Comparison of ENCODE assay signal across 9 mouse cellular contexts in genomic region chr15:25796353-25796752, GRCm38 (mm10). TPM values are rescaled to one million over a fixed set of nuclear protein-coding genes. Genes with fewer than 3 reads are reported as not detected.
DNase-seq lines count a peak whose midpoint lies in the region; ATAC-seq and TF ChIP-seq lines count a peak whose summit lies in the region.
"Had no signal": no experiment of that assay in that cellular context is flagged by ENCODE, and none has a peak within 500 bp of the region (broad histone marks: within the 10 kb centered on the region; RNA-seq: fewer than 3 reads in every experiment).

No protein-coding gene starts in this region.

- peaks cover 10 to 85% of the 10 kb centered on the region in 2 experiments for H3K36me3 ChIP-seq in CH12.LX (replicated peaks in 1 of 2; ENCODE audit: control insufficient read depth in 1 of 2, insufficient read depth in 1 of 2, low read length in 1 of 2)
- H3K36me3 ChIP-seq in forebrain, embryonic 10.5 days (replicated peaks) = peaks cover 98% of the 10 kb centered on the region

- peak; percentile 99 for ATAC-seq in megakaryocyte progenitor cell, adult 5-6 weeks (replicated peaks; ENCODE audit: poor library complexity)
- ATAC-seq: forebrain, embryonic 16.5 days had no signal

- dilution Hi-C loops in CH12.LX (cut with MboI; ENCODE audit: extremely low pct_ligation_motif_present, extremely low pct_unique_long_range_greater_than_20kb, low sequenced_read_pairs) = no loop called here

- in situ Hi-C loops in CH12.LX (cut with MboI; ENCODE audit: low pct_ligation_motif_present, low pct_unique_long_range_greater_than_20kb, low sequenced_read_pairs) = no loop called here

- no peak for TF ChIP-seq EP300 in CH12.LX (IDR thresholded peaks at IDR 0.05; ENCODE audit: low read length)

- TF ChIP-seq CTCF in layer of hippocampus, adult 2 months (conservative IDR thresholded peaks at IDR 0.05) = peak; percentile 90
- TF ChIP-seq CTCF in CH12.LX (conservative IDR thresholded peaks at IDR 0.05 in 1 of 2, IDR thresholded peaks at IDR 0.05 in 1 of 2; ENCODE audit: low read depth in 2 of 2, low read length in 2 of 2) = peak; percentile 88 to 100

- H3K9me3 ChIP-seq in CH12.LX (replicated peaks; ENCODE audit: low read length) = no peaks in the 10 kb centered on the region
- no peaks in the 10 kb centered on the region for H3K9me3 ChIP-seq in forebrain, embryonic 10.5 days

- H3K79me2 ChIP-seq in CH12.LX (replicated peaks; ENCODE audit: control insufficient read depth, extremely low read depth, insufficient read depth, poor library complexity, severe bottlenecking) = no peaks in the 10 kb centered on the region

- WGBS in forebrain, embryonic 10.5 days = 65% methylated on average over 3 of the region's 3 CpGs

- 0 out of 4 replicates have a peak, but pooled peaks cover 0 to 4% of the 10 kb centered on the region in 2 experiments for H3K4me1 ChIP-seq in CH12.LX (ENCODE audit: control insufficient read depth in 1 of 2, insufficient read depth in 2 of 2)
- no peaks in the 10 kb centered on the region for H3K4me1 ChIP-seq in forebrain, embryonic 10.5 days

- no peak overlapping the region for H3K4me2 ChIP-seq in CH12.LX (ENCODE audit: insufficient read depth, low read depth, poor library complexity, severe bottlenecking)

- H3K4me3 ChIP-seq in layer of hippocampus, adult 2 months = no peak overlapping the region
- H3K4me3 ChIP-seq in CH12.LX (replicated peaks in 1 of 3; ENCODE audit: low read depth in 2 of 3, low read length in 2 of 3, poor library complexity in 1 of 3) = no peak overlapping the region
- no peak overlapping the region for H3K4me3 ChIP-seq in forebrain, embryonic 10.5 days

- no peak overlapping the region for H3K27ac ChIP-seq in layer of hippocampus, adult 2 months
- H3K27ac ChIP-seq in CH12.LX (ENCODE audit: insufficient read depth, low read depth) = no peak overlapping the region
- no peak overlapping the region for H3K27ac ChIP-seq in forebrain, embryonic 10.5 days

- no peak overlapping the region for H3K9ac ChIP-seq in CH12.LX (ENCODE audit: insufficient read depth, low read depth)

- H3K27me3 ChIP-seq in CH12.LX (replicated peaks) = no peaks in the 10 kb centered on the region
- H3K27me3 ChIP-seq in forebrain, embryonic 10.5 days (ENCODE audit: poor library complexity, severe bottlenecking) = no peaks in the 10 kb centered on the region

- TF ChIP-seq POLR2A in CH12.LX (IDR thresholded peaks at IDR 0.05; ENCODE audit: low read depth, low read length) = no peak

- peak; percentile 64 for TF ChIP-seq RAD21 in CH12.LX (IDR thresholded peaks at IDR 0.05; ENCODE audit: low read depth, low read length)

- DNase-seq in layer of hippocampus, adult 2 months (ENCODE audit: low spot score in 2 of 2) = peak in 1 of 2 experiments; percentile 38
- no peak for DNase-seq in layer of hippocampus, postnatal 25 days (ENCODE audit: extremely low spot score in 1 of 2, low spot score in 1 of 2)
- peak; percentile 78 for DNase-seq in CH12.LX (ENCODE audit: extremely low read depth)
- DNase-seq in brain, adult 2 months (ENCODE audit: low read depth, low spot score) = peak; percentile 53
- DNase-seq in right cerebral cortex, postnatal 14 days = no peak
- DNase-seq in spleen, postnatal 10 days (ENCODE audit: low spot score in 2 of 2) = no peak
- DNase-seq in forebrain, embryonic 10.5 days (ENCODE audit: extremely low spot score, low spot score) = no peak

TF ChIP-seq in CH12.LX, 34 proteins besides CTCF, POLR2A, EP300 and RAD21:
- TF ChIP-seq ZC3H11A (IDR thresholded peaks at IDR 0.05; ENCODE audit: low read depth, low read length) (no peak), BHLHE40 (IDR thresholded peaks at IDR 0.05; ENCODE audit: low read depth, low read length) (no peak), MAX (IDR thresholded peaks at IDR 0.05; ENCODE audit: low read length) (no peak), UBTF (IDR thresholded peaks at IDR 0.05; ENCODE audit: low read depth, low read length) (no peak), SIN3A (IDR thresholded peaks at IDR 0.05; ENCODE audit: low read length) (0 out of 2 replicates have a peak, but pooled peaks have one; percentile 34), NELFE (IDR thresholded peaks at IDR 0.05; ENCODE audit: low read depth, low read length) (peak; percentile 69; the same call in 1 of the 2 replicates), ZKSCAN1 (IDR thresholded peaks at IDR 0.05; ENCODE audit: borderline replicate concordance, low read depth, low read length) (no peak), PAX5 (IDR thresholded peaks at IDR 0.05; ENCODE audit: low read length) (no peak), JUND (conservative IDR thresholded peaks at IDR 0.05; ENCODE audit: low read depth, low read length) (peak; percentile 44; the same call in 1 of the 2 replicates), SMC3 (IDR thresholded peaks at IDR 0.05; ENCODE audit: low read depth, low read length) (peak; percentile 87), MYC (IDR thresholded peaks at IDR 0.05; ENCODE audit: low read depth, low read length) (peak; percentile 31; the same call in 1 of the 2 replicates), USF2 (conservative IDR thresholded peaks at IDR 0.05; ENCODE audit: low read depth, low read length) (no peak)

RNA-seq across cellular contexts. Expression of gene Retreg1, which starts 46.6 kb away (rescaled TPM):
- total RNA-seq in layer of hippocampus, adult 2 months (2021) = 10 to 100 TPM; 27.3 to 28.6 TPM
- total RNA-seq in layer of hippocampus, postnatal 25 days (2021) = 10 to 100 TPM; 29.4 to 32.4 TPM
- 15.3 and 19.0 TPM in 2 replicates for total RNA-seq in CH12.LX (2012; rRNA removed)
- total RNA-seq in CH12.LX (2014; rRNA removed) = 28.7 and 32.1 TPM in 2 replicates
- polyA plus RNA-seq in CH12.LX (2012; ENCODE audit: insufficient read length, low read depth) = 17.3 and 17.5 TPM in 2 replicates
- total RNA-seq in megakaryocyte progenitor cell, adult 5-6 weeks (2015) = 34.5 and 37.8 TPM in 2 replicates
- 40.9 and 44.1 TPM in 2 replicates for total RNA-seq in megakaryocyte progenitor cell, adult 5-6 weeks (2017)
- 1.6 and 1.8 TPM in 2 replicates for polyA plus RNA-seq in forebrain, embryonic 10.5 days (2016; fragmentation: Nextera tagmentation; extraction: Ambion mirVana)

Comparison
In these comparisons a context has a peak if more than half of its experiments do, and no peak if none do; other contexts are left out.
1. DNase-seq: peak in CH12.LX (single experiment) and brain, adult 2 months (single experiment); none in layer of hippocampus, postnatal 25 days (0 of 2), right cerebral cortex, postnatal 14 days (single experiment), spleen, postnatal 10 days (0 of 2) and forebrain, embryonic 10.5 days (single experiment).